Mouse (Mus musculus) brain, embryonic 14.5 days (tissue): ENCODE results near the gene Sfrp4.

Experiments
- CTCF ChIP-seq: fragments of 200-500 bp; IDR thresholded peaks from 2 replicates; pipeline ENCODE4 v1.5.1; 2012; ENCODE audit warnings: inconsistent platforms, mild to moderate bottlenecking, moderate library complexity, borderline replicate concordance; ENCODE audit not compliant: insufficient read depth, insufficient read length; ENCODE audit errors: extremely low read depth
- POLR2A ChIP-seq: fragments of 200-500 bp; IDR thresholded peaks from 2 replicates; pipeline ENCODE4 v1.6.1; 2012; ENCODE audit warnings: mild to moderate bottlenecking, inconsistent platforms, borderline replicate concordance; ENCODE audit not compliant: poor library complexity, insufficient read depth, insufficient read length, severe bottlenecking; ENCODE audit errors: extremely low read depth

- TF ChIP-seq CTCF (no peak), POLR2A (no peak)
Measured at GRCm38 (mm10) chr13:19626473-19626872, 3.6 kb downstream of the Sfrp4 start.
